Mouse (Mus musculus) induced T-regulatory cell, adult 2 months (primary cell): ENCODE results near the gene Tnik.
A peak's percentile ranks its signal among the peaks of the same experiment; 100 is the strongest.

Experiments used
- DNase-seq: peaks from one replicate; pipeline ENCODE4 v3.0.0-alpha.2; 2012; ENCODE audit warnings: low read depth

The Tnik gene

DNA sequence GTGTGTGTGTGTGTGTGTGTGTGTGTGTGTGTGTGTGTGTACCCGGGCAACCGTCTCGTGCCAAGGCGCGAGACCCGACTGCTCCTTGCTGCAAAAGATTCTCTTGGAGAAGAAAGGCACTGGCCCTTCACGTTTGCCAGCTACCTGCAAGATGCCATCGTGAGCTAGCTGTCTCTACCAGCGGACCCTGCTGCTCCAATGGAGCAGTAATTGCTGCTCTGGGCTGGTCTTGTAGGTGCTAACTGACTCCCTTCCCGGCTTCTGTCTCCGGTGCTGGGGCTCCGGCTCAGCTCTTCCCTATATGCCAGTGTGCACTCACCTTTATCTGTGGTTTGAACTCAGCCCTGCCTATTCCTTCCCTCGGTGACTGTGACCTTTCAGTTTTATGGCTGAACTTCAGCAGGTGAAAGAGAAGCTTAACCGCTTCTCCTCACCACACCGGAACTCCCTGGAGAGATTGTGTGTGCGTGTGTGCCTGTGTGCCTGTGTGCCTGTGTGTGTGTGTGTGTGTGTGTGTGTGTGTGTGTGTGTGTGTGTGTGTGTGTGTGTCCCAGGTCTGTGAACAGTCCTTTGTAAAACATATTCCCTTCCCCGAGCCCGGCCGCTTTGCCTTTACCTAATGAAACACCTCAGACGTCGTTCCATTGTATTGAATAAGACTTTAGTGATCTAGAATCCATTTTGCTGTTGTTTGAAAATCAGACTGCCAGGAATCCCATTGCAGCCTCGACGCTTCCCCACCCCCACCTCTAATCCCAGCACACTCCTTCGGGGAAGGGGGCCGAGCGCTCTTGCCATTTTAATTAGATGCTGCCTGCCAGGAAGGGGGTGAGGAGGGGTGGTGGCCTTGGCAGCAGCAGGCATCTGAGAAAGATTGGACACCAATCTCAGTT lies 1.2 kb downstream of the Tnik start:
- DNase-seq: peak; percentile 85

- peak; percentile 59 for DNase-seq
Observed at GRCm38 (mm10) chr3:28264841-28265150, 1.8 kb downstream of the Tnik start.

- DNase-seq: peak; percentile 52
Observed at GRCm38 (mm10) chr3:28265183-28265582, 2.2 kb downstream of the Tnik start.

DNA sequence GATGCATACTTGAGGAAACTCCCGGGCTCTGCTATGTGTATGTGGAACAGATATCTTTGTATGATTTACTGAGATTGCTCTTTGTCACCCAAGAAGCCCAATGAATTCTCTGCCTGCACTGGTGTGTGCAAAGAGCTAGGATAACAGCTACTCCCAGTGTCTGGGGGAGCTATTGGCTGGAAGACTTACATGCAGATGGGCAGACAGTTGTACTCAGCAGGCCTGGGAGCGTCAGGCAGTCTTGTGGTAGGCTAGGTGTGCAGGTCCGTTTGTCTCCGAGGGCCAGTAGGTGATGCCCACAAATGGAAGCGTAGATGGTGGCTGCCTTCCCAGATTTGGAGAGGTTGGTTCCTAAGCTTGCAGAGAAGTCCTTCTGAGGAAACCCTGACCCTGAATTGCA lies 2.6 kb downstream of the Tnik start:
- DNase-seq: no peak

- no peak for DNase-seq
Observed at GRCm38 (mm10) chr3:28267211-28267610, 4.2 kb downstream of the Tnik start.

- no peak for DNase-seq
Observed at GRCm38 (mm10) chr3:28269716-28270115, 6.7 kb downstream of the Tnik start.

DNA sequence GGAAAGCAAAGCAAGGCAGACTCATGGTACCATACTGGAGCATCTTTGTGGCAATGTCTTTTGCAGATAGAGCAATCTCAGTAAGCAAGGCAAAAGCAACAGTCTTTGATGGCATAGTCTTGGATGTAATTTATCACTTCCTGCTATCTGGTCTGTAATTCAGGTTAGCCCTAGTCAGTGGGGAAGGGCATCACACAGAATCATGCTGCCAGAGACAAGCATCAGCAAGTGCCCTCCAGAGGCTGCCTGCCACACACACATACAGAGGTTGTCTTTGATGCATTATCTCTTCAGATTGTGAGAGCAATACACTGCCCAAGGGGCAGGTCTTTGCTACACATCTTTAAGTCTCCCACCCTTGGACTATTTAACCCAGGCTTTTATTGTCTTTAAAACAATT lies 8.9 kb downstream of the Tnik start:
- DNase-seq: no peak

- no peak for DNase-seq
Observed at GRCm38 (mm10) chr3:28274763-28275162, 11.7 kb downstream of the Tnik start.

GRCm38 (mm10) chr3:28289693-28290092 lies 26.7 kb downstream of the Tnik start:
- no peak for DNase-seq

DNA sequence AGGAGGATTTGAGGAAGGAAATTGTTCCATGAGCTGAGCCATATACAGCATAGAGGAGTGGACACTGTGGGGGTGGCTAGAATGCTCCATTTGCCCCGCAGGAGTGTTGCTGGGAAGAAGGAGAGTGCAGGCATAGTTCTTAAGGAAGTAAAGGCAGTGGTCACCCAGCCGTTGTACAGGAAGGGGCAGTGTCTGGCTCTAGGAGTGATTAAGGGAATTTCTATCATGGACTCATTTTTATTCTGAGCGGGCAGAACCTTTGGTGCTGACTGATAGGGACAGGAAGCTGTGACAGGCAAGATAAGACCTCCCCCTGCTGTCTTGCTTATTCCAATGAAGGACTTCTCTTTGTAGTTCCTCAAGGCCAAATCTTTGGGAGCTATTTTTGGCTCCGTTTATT lies 38.4 kb downstream of the Tnik start:
- DNase-seq: no peak

GRCm38 (mm10) chr3:28303915-28304314 lies 40.9 kb downstream of the Tnik start:
- DNase-seq: no peak

DNA sequence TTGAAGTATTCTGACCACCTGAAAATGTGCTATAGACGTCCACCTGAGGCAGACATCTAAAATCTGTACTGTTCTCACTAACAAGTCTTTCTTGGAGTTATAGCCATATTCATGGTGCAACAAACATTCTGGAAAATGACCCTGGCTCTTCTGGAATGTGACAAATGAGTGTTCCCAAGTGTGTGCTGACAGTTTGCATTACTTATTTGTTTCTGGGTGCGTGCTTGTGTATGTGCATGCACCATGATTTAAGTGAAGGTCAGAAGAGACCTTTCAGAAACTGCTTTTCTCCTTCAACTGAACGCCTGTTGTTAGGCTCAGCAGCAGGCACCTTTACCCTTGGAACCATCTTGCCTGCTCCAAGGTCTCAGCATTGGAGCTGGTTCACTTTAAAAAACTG lies 43.8 kb downstream of the Tnik start:
- no peak for DNase-seq

DNA sequence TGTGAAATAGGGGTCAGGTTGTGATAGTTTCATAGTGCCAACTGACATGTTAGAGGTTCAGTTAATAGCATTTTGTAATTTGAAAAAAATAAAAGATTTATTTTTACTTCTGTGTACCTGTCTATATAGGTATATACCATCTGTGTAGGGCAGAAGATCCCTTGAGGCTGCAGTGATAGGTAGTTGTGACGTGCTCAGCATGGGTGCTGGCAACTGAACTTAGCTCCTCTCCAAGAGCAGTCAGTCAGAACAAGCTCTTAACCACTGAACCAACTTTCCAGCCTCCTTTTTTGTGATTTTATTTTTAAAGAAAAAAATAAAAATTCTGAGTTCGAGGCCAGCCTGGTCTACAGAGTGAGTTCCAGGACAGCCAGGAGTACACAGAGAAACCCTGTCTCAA lies 51.4 kb downstream of the Tnik start:
- no peak for DNase-seq

- no peak for DNase-seq
Observed at GRCm38 (mm10) chr3:28317339-28317738, 54.3 kb downstream of the Tnik start.

DNA sequence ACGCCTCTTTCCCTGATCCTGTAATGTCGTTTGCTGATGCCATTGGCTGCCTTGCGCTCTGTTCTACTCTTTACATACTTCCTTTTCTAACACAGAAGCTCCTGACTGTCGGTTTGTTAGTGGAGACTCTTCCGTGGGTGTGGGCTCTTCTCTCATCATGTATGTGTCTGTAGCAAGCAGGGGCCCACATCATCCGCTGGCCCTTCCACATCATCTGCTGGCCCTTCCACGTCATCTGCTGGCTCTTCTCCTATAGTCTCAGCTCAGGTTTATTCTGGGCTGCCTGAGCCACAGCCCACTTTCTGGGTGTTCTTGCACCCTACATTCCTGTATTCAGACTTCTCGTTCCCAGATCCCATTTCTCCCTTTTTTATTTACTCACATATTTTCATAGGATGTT lies 58.6 kb downstream of the Tnik start:
- DNase-seq: no peak

DNA sequence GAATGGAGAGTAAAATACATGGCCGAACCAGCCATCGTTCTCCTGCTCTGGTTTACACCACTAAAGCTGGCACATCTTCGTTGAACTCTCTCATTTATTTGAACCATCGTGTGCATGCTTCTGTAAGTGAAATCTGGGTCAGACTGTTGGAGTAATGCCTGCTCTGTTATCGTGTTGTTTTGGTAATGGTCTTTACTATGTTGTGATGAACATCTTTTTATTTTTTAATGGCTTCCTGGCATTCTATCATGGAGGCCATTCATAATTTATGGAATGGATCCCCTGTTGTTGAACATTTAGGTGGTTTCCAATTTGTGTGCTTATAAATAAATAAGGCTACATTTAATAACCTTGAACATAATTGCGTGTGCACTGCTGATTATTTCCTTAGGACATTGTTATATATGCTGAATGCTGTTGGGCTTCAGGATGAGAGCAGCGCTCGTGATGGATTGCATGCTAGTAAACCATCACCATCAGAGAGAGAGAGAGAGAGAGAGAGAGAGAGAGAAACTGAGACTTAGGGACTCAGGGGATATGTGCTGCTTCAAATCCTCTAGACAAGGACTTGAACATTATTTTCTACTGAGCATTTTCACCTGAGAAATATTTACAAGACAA lies 62.7 kb downstream of the Tnik start:
- DNase-seq: no peak

GRCm38 (mm10) chr3:28332316-28332715 lies 69.3 kb downstream of the Tnik start:
- DNase-seq: no peak

GRCm38 (mm10) chr3:28333869-28334268 lies 70.9 kb downstream of the Tnik start:
- no peak for DNase-seq

- no peak for DNase-seq
Observed at GRCm38 (mm10) chr3:28334547-28334946, 71.5 kb downstream of the Tnik start.

- no peak for DNase-seq
Observed at GRCm38 (mm10) chr3:28340071-28340470, 77.1 kb downstream of the Tnik start.

DNA sequence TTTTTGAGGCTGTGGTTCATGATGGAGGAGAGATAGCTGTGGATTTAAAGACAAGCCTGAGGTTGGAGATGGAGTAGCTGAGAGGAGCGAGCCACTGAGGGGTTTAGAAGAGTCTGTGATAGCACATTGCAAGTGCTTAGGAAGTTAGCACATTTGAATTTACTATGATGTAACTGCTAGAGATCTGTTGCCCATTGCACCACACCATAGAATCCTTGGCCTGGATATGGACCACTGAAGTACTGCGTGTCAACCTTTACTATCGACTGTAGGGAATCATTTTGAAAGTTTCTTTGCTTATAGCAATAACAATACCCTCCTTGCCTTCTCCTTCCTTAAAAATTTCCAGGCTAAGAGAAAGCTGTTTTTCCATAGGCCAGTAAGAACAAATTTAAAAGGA lies 80.2 kb downstream of the Tnik start:
- DNase-seq: no peak

DNA sequence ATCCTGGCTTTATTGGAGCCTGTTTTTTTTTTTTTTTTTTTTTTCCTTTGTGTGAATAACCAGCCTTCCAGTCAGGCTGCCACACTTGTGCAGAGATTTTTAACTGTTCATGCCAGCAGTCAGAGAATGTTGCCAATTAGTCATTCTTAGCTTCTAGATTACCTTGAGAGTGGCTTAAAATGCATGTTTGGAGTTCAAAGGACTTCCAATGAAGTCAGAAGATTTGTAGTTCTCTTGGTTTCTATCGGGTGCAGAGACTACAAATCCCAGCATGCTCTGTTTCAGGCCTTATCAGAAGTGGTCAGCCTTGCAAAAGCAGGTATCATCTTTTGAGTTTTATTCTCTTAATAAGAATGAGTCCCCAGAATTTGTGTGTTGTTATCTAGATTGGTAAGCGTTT lies 80.6 kb downstream of the Tnik start:
- no peak for DNase-seq

- no peak for DNase-seq
Observed at GRCm38 (mm10) chr3:28345446-28345845, 82.4 kb downstream of the Tnik start.

DNA sequence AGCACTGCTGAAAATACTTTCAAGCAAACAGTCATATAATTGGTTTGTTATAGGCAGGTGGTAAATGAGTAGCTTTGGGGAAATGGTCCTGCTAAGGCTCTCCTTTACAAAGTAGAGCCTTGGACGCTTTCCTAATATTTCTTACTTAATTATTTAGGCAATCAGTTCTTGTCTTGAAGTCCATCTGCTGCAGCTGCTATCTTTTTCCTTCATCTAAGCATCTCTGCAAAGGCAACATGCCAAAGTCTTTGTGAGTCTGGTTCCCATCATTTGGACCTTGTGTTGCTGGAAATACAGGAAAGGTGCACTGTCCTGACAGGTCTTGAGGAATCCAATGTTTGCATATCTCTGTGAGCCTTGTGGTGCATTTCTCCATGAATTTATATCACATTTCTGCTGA lies 82.9 kb downstream of the Tnik start:
- no peak for DNase-seq
